Mouse (Mus musculus) adrenal gland, adult 2 months (tissue): Measurements from ENCODE around the gene Cnih4. TPM values are rescaled to one million over a fixed set of nuclear protein-coding genes. Genes with fewer than 3 reads are reported as not detected.
A peak's percentile ranks its signal among the peaks of the same experiment; 100 is the strongest.

ENCODE experiments used
- DNase-seq: peaks from one replicate; pipeline ENCODE4 v3.0.0; 2021
- long read RNA-seq: library from polyadenylated mRNA; stranded (forward); transcript quantifications from one replicate; pipeline ENCODE4 v2.0.0, GENCODE M21; 2021
- polyA plus RNA-seq: library from polyadenylated mRNA; depleted of rRNA; stranded (reverse); fragments of >200 nt; gene quantifications from 2 replicates; pipeline ENCODE4 v1.2.3, GENCODE M21; 2012; rRNA removed
- total RNA-seq, 2 experiments: library from RNA; stranded (reverse); gene quantifications; 2 replicates each; pipeline ENCODE4 v1.2.3; 2021

Cnih4 gene
- total RNA-seq (10 to 100 TPM; 69.0 to 71.5 TPM), polyA plus RNA-seq (6.0 and 9.2 TPM in 2 replicates)
- long read RNA-seq, transcript Cnih4-204 (5 exons, 3,268 nt) = major isoform, 52 of 63 reads
- long read RNA-seq, partial matches to known transcripts = 3 of 63 reads
- long read RNA-seq, other reads (novel, unspliced or antisense) = 8 of 63 reads

- DNase-seq = peak; percentile 95
Measured at GRCm38 (mm10) chr1:181143950-181144836, at the start of gene Cnih4, which contains the start of gene Nvl. Gene Cnih4, plus strand, starts transcription at chr1:181144693. Gene Nvl, minus strand, starts transcription at chr1:181144204.

GRCm38 (mm10) chr1:181117112-181117511 lies 27.4 kb upstream of the Cnih4 start:
- no peak for DNase-seq

- no peak for DNase-seq
Measured at GRCm38 (mm10) chr1:181124145-181124544, 20.3 kb upstream of the Cnih4 start.

- DNase-seq = peak; percentile 64
Measured at GRCm38 (mm10) chr1:181125916-181126315, 18.6 kb upstream of the Cnih4 start.

GRCm38 (mm10) chr1:181126766-181127165 lies 17.7 kb upstream of the Cnih4 start:
- DNase-seq = peak; percentile 48

- DNase-seq = peak; percentile 87
Measured at GRCm38 (mm10) chr1:181131915-181132314, 12.6 kb upstream of the Cnih4 start.

- DNase-seq = no peak
Measured at GRCm38 (mm10) chr1:181138730-181139129, 5.8 kb upstream of the Cnih4 start.

- DNase-seq = no peak
Measured at GRCm38 (mm10) chr1:181143609-181143949, 914 bp upstream of the Cnih4 start.

- peak; percentile 14 for DNase-seq
Measured at GRCm38 (mm10) chr1:181144966-181145365, 473 bp downstream of the Cnih4 start.

- no peak for DNase-seq
Measured at GRCm38 (mm10) chr1:181146187-181146586, 1.7 kb downstream of the Cnih4 start.

GRCm38 (mm10) chr1:181148540-181148939 lies 4.0 kb downstream of the Cnih4 start:
- DNase-seq = no peak

- DNase-seq = no peak
Measured at GRCm38 (mm10) chr1:181149373-181150017, 5.0 kb downstream of the Cnih4 start.

GRCm38 (mm10) chr1:181150431-181150826 lies 5.9 kb downstream of the Cnih4 start:
- no peak for DNase-seq

- peak; percentile 93 for DNase-seq
Measured at GRCm38 (mm10) chr1:181150827-181151534, 6.5 kb downstream of the Cnih4 start.

- no peak for DNase-seq
Measured at GRCm38 (mm10) chr1:181151541-181151940, 7.0 kb downstream of the Cnih4 start.

GRCm38 (mm10) chr1:181167816-181168215 lies 23.3 kb downstream of the Cnih4 start:
- no peak for DNase-seq

GRCm38 (mm10) chr1:181168377-181168776 lies 23.9 kb downstream of the Cnih4 start:
- DNase-seq = no peak

GRCm38 (mm10) chr1:181170210-181170609 lies 25.7 kb downstream of the Cnih4 start:
- no peak for DNase-seq

GRCm38 (mm10) chr1:181188925-181189324 lies 44.4 kb downstream of the Cnih4 start:
- DNase-seq = no peak

- DNase-seq = no peak
Measured at GRCm38 (mm10) chr1:181199446-181199845, 55.0 kb downstream of the Cnih4 start.

- no peak for DNase-seq
Measured at GRCm38 (mm10) chr1:181210147-181210546, 65.7 kb downstream of the Cnih4 start.
